Mouse (Mus musculus): ENCODE data around the gene Plb1. TPM values are rescaled to one million over a fixed set of nuclear protein-coding genes. Genes with fewer than 3 reads are reported as not detected.
A peak's percentile ranks its signal among the peaks of the same experiment; 100 is the strongest.

Plb1 gene
- polyA plus RNA-seq, 1 experiment from 2014 or later: 0.05 TPM

- no peak overlapping the region for H3K4me3 ChIP-seq (ENCODE audit: low read length)
- no peak for ATAC-seq
- WGBS: 85% methylated on average over 2 of the region's 2 CpGs
- no peaks in the 10 kb centered on the region for H3K9me3 ChIP-seq (ENCODE audit: control insufficient read depth, low read length)
- no peak overlapping the region for H3K4me2 ChIP-seq (ENCODE audit: low read length)
- H3K27ac ChIP-seq (ENCODE audit: low read depth, low read length): no peak overlapping the region
- no peaks in the 10 kb centered on the region for H3K4me1 ChIP-seq (ENCODE audit: control insufficient read depth, insufficient read depth, low read depth, low read length)
- no peak overlapping the region for H3K9ac ChIP-seq (ENCODE audit: low read depth, low read length)
- H3K27me3 ChIP-seq (replicated peaks; ENCODE audit: control insufficient read depth, insufficient read depth, low read length): no peaks in the 10 kb centered on the region
- no peaks in the 10 kb centered on the region for H3K36me3 ChIP-seq (ENCODE audit: control insufficient read depth, insufficient read depth, low read length)
Observed at GRCm38 (mm10) chr5:32239337-32239736, 6.8 kb downstream of the Plb1 start.

DNA sequence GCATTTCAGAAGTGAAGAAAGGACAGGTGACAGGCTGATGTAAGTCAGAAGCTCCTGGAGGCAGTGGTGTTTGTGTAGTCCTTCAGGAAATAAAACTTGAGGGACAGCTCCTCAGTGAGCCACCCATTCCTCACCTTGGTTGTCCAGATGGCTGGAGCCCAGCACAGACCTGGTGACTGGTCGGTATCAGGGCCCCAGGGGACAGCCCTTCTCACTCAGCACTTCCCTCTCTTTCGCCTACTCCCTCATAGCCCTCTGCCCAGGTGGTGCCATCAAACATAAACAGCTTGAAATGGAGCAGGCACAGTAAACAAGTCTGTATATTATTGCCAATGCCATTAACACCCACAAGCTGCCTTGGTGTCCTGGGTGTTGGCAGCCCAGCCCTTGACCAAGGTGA is 8.2 kb downstream of the Plb1 start:
- Histone ChIP-seq H3K27ac (ENCODE audit: low read depth, low read length) (no peak overlapping the region), H3K9ac (ENCODE audit: low read depth, low read length) (no peak overlapping the region), H3K36me3 (ENCODE audit: control insufficient read depth, insufficient read depth, low read length) (no peaks in the 10 kb centered on the region), H3K27me3 (replicated peaks; ENCODE audit: control insufficient read depth, insufficient read depth, low read length) (no peaks in the 10 kb centered on the region), H3K4me3 (ENCODE audit: low read length) (no peak overlapping the region), H3K9me3 (ENCODE audit: control insufficient read depth, low read length) (no peaks in the 10 kb centered on the region), H3K4me2 (ENCODE audit: low read length) (no peak overlapping the region), H3K4me1 (ENCODE audit: control insufficient read depth, insufficient read depth, low read depth, low read length) (no peaks in the 10 kb centered on the region)
- ATAC-seq: no peak
- 83% methylated on average over 2 of the region's 2 CpGs for WGBS

DNA sequence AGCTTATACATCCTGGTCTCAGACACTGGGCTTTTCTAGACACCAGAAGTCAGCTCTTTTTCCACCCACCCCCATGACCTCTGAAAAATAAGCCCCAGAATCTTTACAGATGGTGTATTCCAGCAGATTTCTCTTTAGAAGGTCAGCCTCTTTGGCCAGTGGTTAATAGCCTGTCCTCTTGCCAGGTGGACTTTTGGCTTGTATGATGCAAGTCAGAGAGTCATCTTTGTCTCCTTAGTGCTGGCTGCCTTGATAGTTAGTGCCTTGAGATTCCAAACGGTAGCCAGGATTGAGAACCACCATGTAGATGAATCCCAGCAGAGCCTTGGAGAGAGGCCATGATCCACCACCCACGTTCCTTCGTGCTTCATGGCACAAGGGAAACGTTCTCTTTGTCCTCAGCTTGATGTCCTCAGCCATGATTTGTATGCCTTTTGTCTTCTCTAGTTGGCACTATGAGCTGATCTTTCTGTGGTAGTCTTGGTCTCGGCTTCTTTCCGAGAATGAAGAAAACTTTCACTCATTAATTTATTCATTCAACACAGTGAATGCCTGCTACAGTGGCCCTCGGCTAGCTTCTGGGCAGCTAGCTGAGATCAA is 10.9 kb downstream of the Plb1 start:
- WGBS: 34% methylated on average over 7 of the region's 7 CpGs
- H3K27me3 ChIP-seq (replicated peaks; ENCODE audit: control insufficient read depth, insufficient read depth, low read length): no peaks in the 10 kb centered on the region
- ATAC-seq: no peak

DNA sequence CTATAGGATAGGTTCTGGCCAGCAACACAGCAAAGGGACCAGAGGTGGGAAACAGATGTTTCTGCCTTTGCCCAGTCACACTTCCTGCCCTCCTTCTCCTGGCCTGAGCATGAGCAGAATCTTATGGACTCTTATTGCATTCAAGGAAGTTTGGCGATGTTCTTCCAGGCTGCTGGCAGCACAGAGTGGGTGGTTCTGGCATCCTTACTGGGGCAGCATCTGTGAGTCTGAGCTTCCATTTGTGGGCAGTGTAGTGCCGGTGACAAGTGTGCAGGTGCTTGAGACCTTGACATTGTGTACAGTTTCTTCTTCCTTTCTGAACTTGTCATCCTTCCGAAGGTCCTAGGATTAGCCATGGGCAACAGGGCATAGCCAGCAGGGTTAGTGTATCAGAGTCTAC is 12.9 kb downstream of the Plb1 start:
- no peak overlapping the region for H3K27ac ChIP-seq (ENCODE audit: low read depth, low read length)
- no peaks in the 10 kb centered on the region for H3K9me3 ChIP-seq (ENCODE audit: control insufficient read depth, low read length)
- H3K4me1 ChIP-seq (ENCODE audit: control insufficient read depth, insufficient read depth, low read depth, low read length): no peaks in the 10 kb centered on the region
- ATAC-seq: no peak
- H3K4me2 ChIP-seq (ENCODE audit: low read length): no peak overlapping the region
- WGBS: 86% methylated on average over 3 of the region's 3 CpGs
- no peak overlapping the region for H3K4me3 ChIP-seq (ENCODE audit: low read length)
- no peak overlapping the region for H3K9ac ChIP-seq (ENCODE audit: low read depth, low read length)
- H3K27me3 ChIP-seq (replicated peaks; ENCODE audit: control insufficient read depth, insufficient read depth, low read length): no peaks in the 10 kb centered on the region
- no peaks in the 10 kb centered on the region for H3K36me3 ChIP-seq (ENCODE audit: control insufficient read depth, insufficient read depth, low read length)

More for the DNA sequence above, 10.9 kb downstream of the Plb1 start:
- no peaks in the 10 kb centered on the region for H3K36me3 ChIP-seq (ENCODE audit: control insufficient read depth, insufficient read depth, low read length)
- H3K4me3 ChIP-seq (ENCODE audit: low read length): no peak overlapping the region
- no peak overlapping the region for H3K27ac ChIP-seq (ENCODE audit: low read depth, low read length)
- H3K9ac ChIP-seq (ENCODE audit: low read depth, low read length): no peak overlapping the region
- H3K9me3 ChIP-seq (ENCODE audit: control insufficient read depth, low read length): no peaks in the 10 kb centered on the region
- no peaks in the 10 kb centered on the region for H3K4me1 ChIP-seq (ENCODE audit: control insufficient read depth, insufficient read depth, low read depth, low read length)
- H3K4me2 ChIP-seq (ENCODE audit: low read length): no peak overlapping the region

DNA sequence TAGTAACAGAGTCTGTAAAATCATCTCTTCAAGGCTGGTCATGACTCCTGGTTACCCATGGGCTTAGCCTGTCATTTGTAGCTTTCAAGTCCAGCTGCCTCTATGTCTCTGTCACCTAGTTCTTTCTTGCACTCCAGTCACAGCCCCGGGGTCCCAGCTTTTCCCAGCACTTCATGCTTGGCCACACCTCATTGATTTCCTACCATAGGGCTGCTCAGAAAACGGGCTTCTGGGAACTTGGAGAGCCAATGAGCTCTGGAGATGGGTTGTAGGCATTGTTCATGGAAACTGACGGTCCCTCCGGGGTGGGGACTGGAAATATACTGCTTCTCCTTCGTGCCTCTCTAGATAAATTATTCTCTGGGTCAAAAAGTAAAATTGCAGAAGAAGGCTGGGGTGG is 28.2 kb downstream of the Plb1 start:
- Histone ChIP-seq H3K27me3 (replicated peaks; ENCODE audit: control insufficient read depth, insufficient read depth, low read length) (no peaks in the 10 kb centered on the region), H3K9ac (ENCODE audit: low read depth, low read length) (no peak overlapping the region), H3K4me3 (ENCODE audit: low read length) (no peak overlapping the region), H3K27ac (ENCODE audit: low read depth, low read length) (no peak overlapping the region), H3K36me3 (ENCODE audit: control insufficient read depth, insufficient read depth, low read length) (no peaks in the 10 kb centered on the region), H3K9me3 (ENCODE audit: control insufficient read depth, low read length) (no peaks in the 10 kb centered on the region), H3K4me2 (ENCODE audit: low read length) (no peak overlapping the region), H3K4me1 (ENCODE audit: control insufficient read depth, insufficient read depth, low read depth, low read length) (no peaks in the 10 kb centered on the region)
- no peak for ATAC-seq
- 39% methylated on average over 5 of the region's 5 CpGs for WGBS

- Histone ChIP-seq H3K9ac (ENCODE audit: low read depth, low read length) (no peak overlapping the region), H3K36me3 (ENCODE audit: control insufficient read depth, insufficient read depth, low read length) (no peaks in the 10 kb centered on the region), H3K4me2 (ENCODE audit: low read length) (no peak overlapping the region), H3K4me1 (ENCODE audit: control insufficient read depth, insufficient read depth, low read depth, low read length) (no peaks in the 10 kb centered on the region), H3K27ac (ENCODE audit: low read depth, low read length) (no peak overlapping the region), H3K4me3 (ENCODE audit: low read length) (no peak overlapping the region), H3K27me3 (replicated peaks; ENCODE audit: control insufficient read depth, insufficient read depth, low read length) (no peaks in the 10 kb centered on the region), H3K9me3 (ENCODE audit: control insufficient read depth, low read length) (no peaks in the 10 kb centered on the region)
- WGBS: 69% methylated on average over 3 of the region's 3 CpGs
- no peak for ATAC-seq
Observed at GRCm38 (mm10) chr5:32261251-32261650, 28.7 kb downstream of the Plb1 start.

DNA sequence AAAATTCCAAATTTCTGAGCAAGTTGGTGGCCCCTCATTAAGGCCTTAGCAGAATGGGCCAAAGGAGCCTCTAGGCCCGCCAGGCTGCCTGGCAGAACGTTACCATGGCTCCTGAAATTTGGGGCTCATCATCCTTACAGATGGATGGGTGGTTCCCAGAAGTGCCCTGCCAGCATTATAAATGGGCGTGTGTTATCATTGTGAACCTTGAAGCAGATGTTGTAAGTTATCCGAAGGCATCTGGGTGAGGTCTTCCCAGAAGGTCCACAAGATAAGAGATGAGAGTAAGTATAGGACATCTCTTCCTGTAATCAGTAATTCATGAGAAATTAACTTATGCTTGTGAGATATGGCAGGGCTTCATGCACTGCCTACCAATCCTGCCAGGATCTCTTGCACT is 30.0 kb downstream of the Plb1 start:
- Histone ChIP-seq H3K4me3 (ENCODE audit: low read length) (no peak overlapping the region), H3K9me3 (ENCODE audit: control insufficient read depth, low read length) (no peaks in the 10 kb centered on the region), H3K36me3 (ENCODE audit: control insufficient read depth, insufficient read depth, low read length) (no peaks in the 10 kb centered on the region), H3K4me1 (ENCODE audit: control insufficient read depth, insufficient read depth, low read depth, low read length) (no peaks in the 10 kb centered on the region), H3K4me2 (ENCODE audit: low read length) (no peak overlapping the region), H3K9ac (ENCODE audit: low read depth, low read length) (no peak overlapping the region), H3K27ac (ENCODE audit: low read depth, low read length) (no peak overlapping the region), H3K27me3 (replicated peaks; ENCODE audit: control insufficient read depth, insufficient read depth, low read length) (no peaks in the 10 kb centered on the region)
- no peak for ATAC-seq
- WGBS: 90% methylated on average over 4 of the region's 4 CpGs

- H3K27me3 ChIP-seq (replicated peaks; ENCODE audit: control insufficient read depth, insufficient read depth, low read length): no peaks in the 10 kb centered on the region
- H3K4me1 ChIP-seq (ENCODE audit: control insufficient read depth, insufficient read depth, low read depth, low read length): no peaks in the 10 kb centered on the region; the same call in none of the 2 replicates
- no peak for ATAC-seq
- H3K4me2 ChIP-seq (ENCODE audit: low read length): no peak overlapping the region
- H3K9ac ChIP-seq (ENCODE audit: low read depth, low read length): no peak overlapping the region
- H3K27ac ChIP-seq (ENCODE audit: low read depth, low read length): no peak overlapping the region
- H3K4me3 ChIP-seq (ENCODE audit: low read length): no peak overlapping the region
- WGBS: 42% methylated on average over 7 of the region's 7 CpGs
- H3K9me3 ChIP-seq (ENCODE audit: control insufficient read depth, low read length): no peaks in the 10 kb centered on the region
- H3K36me3 ChIP-seq (ENCODE audit: control insufficient read depth, insufficient read depth, low read length): no peaks in the 10 kb centered on the region
Observed at GRCm38 (mm10) chr5:32272502-32272901, 40.0 kb downstream of the Plb1 start.

DNA sequence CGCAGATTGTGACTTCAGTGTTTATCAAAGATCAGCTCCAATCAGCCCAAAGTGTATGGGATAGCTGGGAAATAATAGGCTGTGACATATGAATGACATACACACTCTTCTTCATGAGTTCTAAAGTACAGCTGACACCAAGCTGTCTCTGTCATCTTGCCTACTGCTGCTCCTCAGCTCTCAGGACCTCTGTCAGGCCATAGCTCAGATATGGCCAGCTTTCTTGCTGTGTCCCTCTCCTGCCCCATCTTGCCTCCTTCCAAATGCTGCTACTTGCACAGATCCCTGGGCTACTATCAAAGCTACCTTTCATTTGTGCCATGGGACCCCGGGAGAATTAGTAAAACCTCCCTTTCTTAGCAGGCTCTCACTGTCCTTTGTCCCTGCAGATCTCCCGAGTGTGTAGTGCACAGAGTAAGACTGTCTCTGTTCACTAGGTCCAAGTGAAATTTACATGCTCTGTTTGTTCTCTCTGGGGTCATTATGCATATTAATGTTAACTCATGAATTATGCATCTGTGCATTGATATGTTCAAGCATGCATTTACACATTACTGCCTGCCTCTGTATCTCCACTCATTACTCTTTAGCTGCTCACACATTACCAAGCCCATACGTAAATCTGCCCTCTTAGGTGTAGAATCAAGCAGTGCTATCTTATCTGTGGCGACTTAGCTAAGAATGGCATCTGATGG is 45.6 kb downstream of the Plb1 start:
- Histone ChIP-seq H3K9me3 (ENCODE audit: control insufficient read depth, low read length) (no peaks in the 10 kb centered on the region), H3K36me3 (ENCODE audit: control insufficient read depth, insufficient read depth, low read length) (no peaks in the 10 kb centered on the region), H3K27me3 (replicated peaks; ENCODE audit: control insufficient read depth, insufficient read depth, low read length) (no peaks in the 10 kb centered on the region), H3K4me2 (ENCODE audit: low read length) (no peak overlapping the region; the same call in 1 of the 2 replicates), H3K4me3 (ENCODE audit: low read length) (no peak overlapping the region), H3K9ac (ENCODE audit: low read depth, low read length) (no peak overlapping the region), H3K4me1 (ENCODE audit: control insufficient read depth, insufficient read depth, low read depth, low read length) (peaks cover 6% of the 10 kb centered on the region), H3K27ac (ENCODE audit: low read depth, low read length) (no peak overlapping the region)
- 43% methylated on average over 5 of the region's 5 CpGs for WGBS
- ATAC-seq: peak; percentile 42; the same call in 1 of the 2 replicates

All from hindbrain, embryonic 16.5 days (tissue).